Mouse (Mus musculus): ENCODE measurements around the gene Exosc7. TPM values are rescaled to one million over a fixed set of nuclear protein-coding genes. Genes with fewer than 3 reads are reported as not detected.

The Exosc7 gene
- polyA plus RNA-seq, 2 experiments = 77.4 to 84.1 TPM

DNA sequence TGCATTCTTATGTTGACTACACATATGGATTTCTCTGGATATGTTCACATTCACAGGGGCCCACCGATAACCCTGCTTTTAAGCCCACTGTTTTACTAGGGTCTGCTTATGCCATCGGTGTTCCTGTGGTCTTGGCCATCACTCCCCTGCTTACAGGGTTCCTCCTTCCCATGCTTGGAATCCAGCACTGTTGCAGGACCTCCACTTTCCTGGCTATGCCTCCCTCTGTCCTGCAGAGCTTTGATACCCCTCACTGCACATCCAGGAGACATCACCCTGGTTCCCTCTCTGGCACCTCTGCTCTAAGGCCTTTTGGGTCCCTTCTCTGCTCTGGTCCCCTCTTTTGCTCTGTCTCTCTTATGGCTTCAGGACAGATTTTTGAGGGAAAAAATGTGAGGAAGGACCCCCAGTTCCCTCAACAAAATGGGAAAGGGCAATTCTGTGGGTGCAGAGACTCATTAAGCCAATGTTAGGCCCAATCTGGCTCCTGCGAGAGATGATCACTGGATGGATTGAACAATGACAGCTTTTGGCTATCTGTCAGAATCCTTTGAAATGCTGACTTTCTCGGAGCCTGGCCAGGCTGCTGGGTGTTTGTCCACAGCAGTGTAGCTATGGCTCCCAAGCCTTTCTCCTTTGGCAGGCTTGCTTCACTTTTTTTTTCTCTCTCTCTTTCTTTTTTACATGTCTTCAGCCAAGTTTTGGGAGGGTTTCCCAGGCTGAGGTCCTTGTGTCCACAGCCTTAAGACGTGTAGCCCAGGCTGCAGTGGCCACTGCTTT lies 37.4 kb downstream of the Exosc7 start, which contains the start of gene Clec3b:
Gene Clec3b (plus strand): TSS at position 706 of the 780 bp plus-strand sequence.
- Histone ChIP-seq H3K4me1 (replicated peaks; ENCODE audit: control insufficient read depth in 2 of 2, insufficient read depth in 2 of 2, low read length in 1 of 2) (peaks cover 0 to 2% of the 10 kb centered on the region in 2 experiments; a peak in 2 of 4 replicates), H3K4me2 (ENCODE audit: low read depth) (no peak within 1 kb of the TSS), H3K9ac (replicated peaks) (no peak within 1 kb of the TSS), H3K27ac (no peak within 1 kb of the TSS), H3K9me3 (ENCODE audit: control insufficient read depth, low read length) (no peaks in the 10 kb centered on the region), H3K36me3 (replicated peaks; ENCODE audit: control insufficient read depth, insufficient read depth, low read depth) (no peaks in the 10 kb centered on the region), H3K4me3 (ENCODE audit: insufficient read depth in 1 of 2, low read depth in 2 of 2, low read length in 2 of 2) (no peak within 1 kb of the TSS), H3K27me3 (ENCODE audit: control insufficient read depth, insufficient read depth, low read length) (no peaks in the 10 kb centered on the region)
- DNase-seq (ENCODE audit: low read depth in 3 of 3, low spot score in 3 of 3) (no peak), ATAC-seq (ENCODE audit: insufficient read depth) (no peak)
- TF ChIP-seq CTCF (IDR thresholded peaks at IDR 0.05; ENCODE audit: low read depth) (no peak), EP300 (IDR thresholded peaks at IDR 0.05; ENCODE audit: low read depth) (no peak)
- 64% methylated on average over 5 of the region's 5 CpGs for WGBS (ENCODE audit: insufficient replicate concordance)

DNA sequence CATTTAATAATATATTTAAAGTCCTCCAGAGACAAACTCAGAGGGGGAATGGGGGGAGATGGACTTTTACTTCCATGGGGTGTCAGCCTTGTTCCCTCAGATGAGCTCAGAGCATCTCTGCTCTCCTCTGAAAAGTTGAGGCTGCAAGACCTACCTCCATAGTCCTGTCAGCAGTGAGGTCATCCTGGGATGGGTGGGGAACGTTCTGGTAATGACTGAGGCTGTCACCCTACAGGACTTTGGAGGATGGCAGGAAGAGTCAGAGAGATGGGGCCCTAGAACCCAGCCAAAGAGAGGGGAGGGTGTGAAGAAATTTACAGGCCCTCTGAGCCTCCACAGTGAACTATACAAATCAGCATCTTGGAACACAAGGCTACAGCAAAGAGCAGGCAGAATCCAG lies 38.5 kb downstream of the Exosc7 start:
- peaks cover 0 to 2% of the 10 kb centered on the region in 2 experiments; a peak in 2 of 4 replicates for H3K4me1 ChIP-seq (replicated peaks; ENCODE audit: control insufficient read depth in 2 of 2, insufficient read depth in 2 of 2, low read length in 1 of 2)
- no peak overlapping the region for H3K4me2 ChIP-seq (ENCODE audit: low read depth)
- no peaks in the 10 kb centered on the region for H3K9me3 ChIP-seq (ENCODE audit: control insufficient read depth, low read length)
- H3K27ac ChIP-seq = no peak overlapping the region
- no peak overlapping the region for H3K4me3 ChIP-seq (ENCODE audit: insufficient read depth in 1 of 2, low read depth in 2 of 2, low read length in 2 of 2)
- no peaks in the 10 kb centered on the region for H3K36me3 ChIP-seq (replicated peaks; ENCODE audit: control insufficient read depth, insufficient read depth, low read depth)
- ATAC-seq (ENCODE audit: insufficient read depth) (no peak), DNase-seq (ENCODE audit: low read depth in 3 of 3, low spot score in 3 of 3) (no peak)
- H3K9ac ChIP-seq (replicated peaks) = no peak overlapping the region
- H3K27me3 ChIP-seq (ENCODE audit: control insufficient read depth, insufficient read depth, low read length) = no peaks in the 10 kb centered on the region
- WGBS (ENCODE audit: insufficient replicate concordance) = 18% methylated on average over 1 of the region's 1 CpGs
- TF ChIP-seq CTCF (IDR thresholded peaks at IDR 0.05; ENCODE audit: low read depth) (no peak), EP300 (IDR thresholded peaks at IDR 0.05; ENCODE audit: low read depth) (no peak)

- Histone ChIP-seq H3K27me3 (ENCODE audit: control insufficient read depth, insufficient read depth, low read length) (no peaks in the 10 kb centered on the region), H3K4me3 (ENCODE audit: insufficient read depth in 1 of 2, low read depth in 2 of 2, low read length in 2 of 2) (no peak overlapping the region), H3K9ac (replicated peaks) (no peak overlapping the region), H3K4me2 (ENCODE audit: low read depth) (no peak overlapping the region), H3K27ac (no peak overlapping the region), H3K9me3 (ENCODE audit: control insufficient read depth, low read length) (no peaks in the 10 kb centered on the region), H3K4me1 (replicated peaks; ENCODE audit: control insufficient read depth in 2 of 2, insufficient read depth in 2 of 2, low read length in 1 of 2) (peaks cover 0 to 2% of the 10 kb centered on the region in 2 experiments; a peak in 2 of 4 replicates), H3K36me3 (replicated peaks; ENCODE audit: control insufficient read depth, insufficient read depth, low read depth) (no peaks in the 10 kb centered on the region)
- DNase-seq (ENCODE audit: low read depth in 3 of 3, low spot score in 3 of 3) (no peak), ATAC-seq (ENCODE audit: insufficient read depth) (no peak)
- no peak for TF ChIP-seq EP300 (IDR thresholded peaks at IDR 0.05; ENCODE audit: low read depth)
- no peak for TF ChIP-seq CTCF (IDR thresholded peaks at IDR 0.05; ENCODE audit: low read depth)
- 19% methylated on average over 3 of the region's 3 CpGs for WGBS (ENCODE audit: insufficient replicate concordance)
Measured at GRCm38 (mm10) chr9:123152026-123152425, 39.0 kb downstream of the Exosc7 start.

- TF ChIP-seq EP300 (IDR thresholded peaks at IDR 0.05; ENCODE audit: low read depth) (no peak), CTCF (IDR thresholded peaks at IDR 0.05; ENCODE audit: low read depth) (no peak)
- Histone ChIP-seq H3K9me3 (ENCODE audit: control insufficient read depth, low read length) (no peaks in the 10 kb centered on the region), H3K9ac (replicated peaks) (no peak overlapping the region), H3K27me3 (ENCODE audit: control insufficient read depth, insufficient read depth, low read length) (no peaks in the 10 kb centered on the region), H3K4me3 (ENCODE audit: insufficient read depth in 1 of 2, low read depth in 2 of 2, low read length in 2 of 2) (no peak overlapping the region), H3K4me2 (ENCODE audit: low read depth) (no peak overlapping the region), H3K4me1 (replicated peaks; ENCODE audit: control insufficient read depth in 2 of 2, insufficient read depth in 2 of 2, low read length in 1 of 2) (peaks cover 0 to 2% of the 10 kb centered on the region in 2 experiments; a peak in 2 of 4 replicates), H3K36me3 (replicated peaks; ENCODE audit: control insufficient read depth, insufficient read depth, low read depth) (no peaks in the 10 kb centered on the region), H3K27ac (no peak overlapping the region)
- ATAC-seq (ENCODE audit: insufficient read depth) (no peak), DNase-seq (ENCODE audit: low read depth in 3 of 3, low spot score in 3 of 3) (no peak)
- WGBS (ENCODE audit: insufficient replicate concordance) = 73% methylated on average over 2 of the region's 2 CpGs
Measured at GRCm38 (mm10) chr9:123153121-123153520, 40.1 kb downstream of the Exosc7 start.

DNA sequence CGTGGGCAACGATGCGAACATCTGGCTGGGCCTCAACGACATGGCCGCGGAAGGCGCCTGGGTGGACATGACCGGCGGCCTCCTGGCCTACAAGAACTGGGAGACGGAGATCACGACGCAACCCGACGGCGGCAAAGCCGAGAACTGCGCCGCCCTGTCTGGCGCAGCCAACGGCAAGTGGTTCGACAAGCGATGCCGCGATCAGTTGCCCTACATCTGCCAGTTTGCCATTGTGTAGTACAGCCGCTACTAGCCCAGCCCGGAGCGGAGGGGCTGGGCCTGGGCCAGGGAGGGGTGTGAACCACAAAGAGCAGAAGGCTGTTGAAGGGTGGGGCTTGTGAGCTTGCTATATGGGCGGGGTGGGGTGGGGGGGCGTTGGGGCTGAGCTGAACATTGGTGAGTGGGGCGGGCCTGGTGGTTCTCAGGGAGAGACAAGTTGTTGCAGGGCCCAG lies 43.9 kb downstream of the Exosc7 start:
- TF ChIP-seq CTCF (IDR thresholded peaks at IDR 0.05; ENCODE audit: low read depth) (no peak), EP300 (IDR thresholded peaks at IDR 0.05; ENCODE audit: low read depth) (no peak)
- Histone ChIP-seq H3K9me3 (ENCODE audit: control insufficient read depth, low read length) (no peaks in the 10 kb centered on the region), H3K4me2 (ENCODE audit: low read depth) (peak overlapping the region; percentile 29; the same call in 1 of the 2 replicates), H3K9ac (replicated peaks) (no peak overlapping the region), H3K4me1 (replicated peaks; ENCODE audit: control insufficient read depth in 2 of 2, insufficient read depth in 2 of 2, low read length in 1 of 2) (peaks cover 0 to 2% of the 10 kb centered on the region in 2 experiments; a peak in 2 of 4 replicates), H3K27ac (no peak overlapping the region), H3K27me3 (ENCODE audit: control insufficient read depth, insufficient read depth, low read length) (no peaks in the 10 kb centered on the region), H3K4me3 (ENCODE audit: insufficient read depth in 1 of 2, low read depth in 2 of 2, low read length in 2 of 2) (no peak overlapping the region), H3K36me3 (replicated peaks; ENCODE audit: control insufficient read depth, insufficient read depth, low read depth) (no peaks in the 10 kb centered on the region)
- WGBS (ENCODE audit: insufficient replicate concordance) = 42% methylated on average over 30 of the region's 30 CpGs
- DNase-seq (ENCODE audit: low read depth in 3 of 3, low spot score in 3 of 3) (no peak), ATAC-seq (ENCODE audit: insufficient read depth) (peak; percentile 44; the same call in 1 of the 2 replicates)
